Mouse (Mus musculus) thymus, adult 2 months (tissue): Measurements from ENCODE around the gene Gprin1. TPM values are rescaled to one million over a fixed set of nuclear protein-coding genes. Genes with fewer than 3 reads are reported as not detected.

ENCODE experiments used
- DNase-seq: peaks from one replicate; pipeline ENCODE4 v3.0.0; 2021
- H3K27ac ChIP-seq: fragments of 200-500 bp; 2 replicates; pipeline ENCODE4 v1.5.1; 2012; ENCODE audit warnings: low read length, control low read depth; ENCODE audit not compliant: control insufficient read depth, insufficient read depth
- H3K27me3 ChIP-seq: fragments of 200-500 bp; 2 replicates; pipeline ENCODE4 v1.6.1; 2012; ENCODE audit warnings: mild to moderate bottlenecking, low read length, moderate library complexity, mixed read lengths; ENCODE audit not compliant: control insufficient read depth, insufficient read depth
- H3K36me3 ChIP-seq: fragments of 200-500 bp; 2 replicates; pipeline ENCODE4 v1.6.1; 2012; ENCODE audit warnings: mild to moderate bottlenecking, low read length, moderate library complexity; ENCODE audit not compliant: control insufficient read depth, insufficient read depth
- H3K4me1 ChIP-seq: fragments of 200-500 bp; replicated peaks from 2 replicates; pipeline ENCODE4 v1.6.1; 2012; ENCODE audit warnings: low read length; ENCODE audit not compliant: control insufficient read depth, insufficient read depth
- H3K4me3 ChIP-seq: fragments of 200-500 bp; 2 replicates; pipeline ENCODE4 v1.5.1; 2012; ENCODE audit warnings: mild to moderate bottlenecking, low read length, control low read depth, moderate library complexity; ENCODE audit not compliant: control insufficient read depth, insufficient read depth
- CTCF ChIP-seq: fragments of 200-500 bp; IDR thresholded peaks from 2 replicates; pipeline ENCODE4 v1.5.1; 2012; ENCODE audit warnings: mild to moderate bottlenecking, control low read depth, low read length, moderate library complexity, borderline replicate concordance; ENCODE audit not compliant: control insufficient read depth, poor library complexity, insufficient read depth; ENCODE audit errors: extremely low read depth
- POLR2A ChIP-seq: fragments of 200-500 bp; IDR thresholded peaks from 2 replicates; pipeline ENCODE4 v1.6.1; 2012; ENCODE audit warnings: mild to moderate bottlenecking, low read length, control low read depth, moderate library complexity; ENCODE audit not compliant: control insufficient read depth, poor library complexity, insufficient read depth; ENCODE audit errors: extremely low read depth
- WGBS: fragments of 180-500 bp; shearing (Covaris S2); methylation state at CpG from one replicate; pipeline ENCODE4 v1.1.7; 2018; 5-methylcytosine and 5-hydroxymethylcytosine counted together
- polyA plus RNA-seq: library from polyadenylated mRNA; depleted of rRNA; stranded (reverse); fragments of >200 nt; gene quantifications from 2 replicates; pipeline ENCODE4 v1.2.3, GENCODE M21; 2012

Gprin1 gene
- polyA plus RNA-seq, 1 experiment: 0.19 TPM

GRCm38 (mm10) chr13:54736931-54737330 lies 12.7 kb downstream of the Gprin1 start:
- no peaks in the 10 kb centered on the region for H3K36me3 ChIP-seq
- WGBS: 26% methylated on average over 3 of the region's 3 CpGs
- no peak for DNase-seq
- H3K27me3 ChIP-seq: peaks cover 7% of the 10 kb centered on the region; the same call in 1 of the 2 replicates
- no peak for TF ChIP-seq POLR2A
- TF ChIP-seq CTCF: no peak
- no peak overlapping the region for H3K27ac ChIP-seq
- 0 out of 2 replicates have a peak, but pooled peaks cover 5% of the 10 kb centered on the region for H3K4me1 ChIP-seq
- H3K4me3 ChIP-seq: no peak overlapping the region

- no peak for DNase-seq
- H3K27ac ChIP-seq: no peak overlapping the region
- H3K27me3 ChIP-seq: no peaks in the 10 kb centered on the region
- no peaks in the 10 kb centered on the region for H3K4me1 ChIP-seq
- no peak overlapping the region for H3K4me3 ChIP-seq
- no peaks in the 10 kb centered on the region for H3K36me3 ChIP-seq
- TF ChIP-seq CTCF: no peak
- no peak for TF ChIP-seq POLR2A
- WGBS: 81% methylated on average over 11 of the region's 11 CpGs
These were observed 23.5 kb downstream of the Gprin1 start for GRCm38 (mm10) chr13:54726131-54726530.

- WGBS: 96% methylated on average over 3 of the region's 3 CpGs
- H3K36me3 ChIP-seq: no peaks in the 10 kb centered on the region
- H3K27ac ChIP-seq: no peak overlapping the region
- no peak for DNase-seq
- no peak overlapping the region for H3K4me3 ChIP-seq
- H3K27me3 ChIP-seq: no peaks in the 10 kb centered on the region
- H3K4me1 ChIP-seq: no peaks in the 10 kb centered on the region
- no peak for TF ChIP-seq POLR2A
- TF ChIP-seq CTCF: no peak
These were observed 26.5 kb downstream of the Gprin1 start for GRCm38 (mm10) chr13:54723143-54723542.

GRCm38 (mm10) chr13:54716916-54717315 lies 32.8 kb downstream of the Gprin1 start:
- 3% methylated on average over 5 of the region's 5 CpGs for WGBS
- peak; percentile 48 for DNase-seq
- Histone ChIP-seq H3K27me3 (no peaks in the 10 kb centered on the region; the same call in 1 of the 2 replicates), H3K36me3 (no peaks in the 10 kb centered on the region), H3K27ac (no peak overlapping the region), H3K4me1 (no peaks in the 10 kb centered on the region), H3K4me3 (no peak overlapping the region)
- peak; percentile 75; the same call in 1 of the 2 replicates for TF ChIP-seq CTCF
- TF ChIP-seq POLR2A: no peak

GRCm38 (mm10) chr13:54714996-54715395 lies 34.7 kb downstream of the Gprin1 start:
- Histone ChIP-seq H3K4me1 (no peaks in the 10 kb centered on the region), H3K36me3 (no peaks in the 10 kb centered on the region), H3K27ac (no peak overlapping the region), H3K27me3 (no peaks in the 10 kb centered on the region; the same call in 1 of the 2 replicates), H3K4me3 (no peak overlapping the region)
- WGBS: 84% methylated on average over 10 of the region's 10 CpGs
- DNase-seq: no peak
- TF ChIP-seq POLR2A: no peak
- TF ChIP-seq CTCF: no peak

- WGBS: 47% methylated on average over 4 of the region's 4 CpGs
- no peak for TF ChIP-seq CTCF
- TF ChIP-seq POLR2A: no peak
- no peak for DNase-seq
- no peaks in the 10 kb centered on the region for H3K4me1 ChIP-seq
- H3K4me3 ChIP-seq: no peak overlapping the region
- no peaks in the 10 kb centered on the region for H3K36me3 ChIP-seq
- no peak overlapping the region for H3K27ac ChIP-seq
- H3K27me3 ChIP-seq: no peaks in the 10 kb centered on the region; the same call in 1 of the 2 replicates
These were observed 35.3 kb downstream of the Gprin1 start for GRCm38 (mm10) chr13:54714393-54714792.

- Histone ChIP-seq H3K4me3 (no peak overlapping the region), H3K4me1 (no peaks in the 10 kb centered on the region), H3K36me3 (no peaks in the 10 kb centered on the region), H3K27me3 (no peaks in the 10 kb centered on the region), H3K27ac (no peak overlapping the region)
- DNase-seq: no peak
- 79% methylated on average over 3 of the region's 3 CpGs for WGBS
- TF ChIP-seq POLR2A (no peak), CTCF (no peak)
These were observed 38.8 kb downstream of the Gprin1 start for GRCm38 (mm10) chr13:54710866-54711265.
